Mouse (Mus musculus): Measurements from ENCODE around the gene Asnsd1. TPM values are rescaled to one million over a fixed set of nuclear protein-coding genes. Genes with fewer than 3 reads are reported as not detected.

Gene Asnsd1
- polyA plus RNA-seq (2017; shearing (Covaris generic)): 10 to 100 TPM; 58.6 to 71.3 TPM

DNA sequence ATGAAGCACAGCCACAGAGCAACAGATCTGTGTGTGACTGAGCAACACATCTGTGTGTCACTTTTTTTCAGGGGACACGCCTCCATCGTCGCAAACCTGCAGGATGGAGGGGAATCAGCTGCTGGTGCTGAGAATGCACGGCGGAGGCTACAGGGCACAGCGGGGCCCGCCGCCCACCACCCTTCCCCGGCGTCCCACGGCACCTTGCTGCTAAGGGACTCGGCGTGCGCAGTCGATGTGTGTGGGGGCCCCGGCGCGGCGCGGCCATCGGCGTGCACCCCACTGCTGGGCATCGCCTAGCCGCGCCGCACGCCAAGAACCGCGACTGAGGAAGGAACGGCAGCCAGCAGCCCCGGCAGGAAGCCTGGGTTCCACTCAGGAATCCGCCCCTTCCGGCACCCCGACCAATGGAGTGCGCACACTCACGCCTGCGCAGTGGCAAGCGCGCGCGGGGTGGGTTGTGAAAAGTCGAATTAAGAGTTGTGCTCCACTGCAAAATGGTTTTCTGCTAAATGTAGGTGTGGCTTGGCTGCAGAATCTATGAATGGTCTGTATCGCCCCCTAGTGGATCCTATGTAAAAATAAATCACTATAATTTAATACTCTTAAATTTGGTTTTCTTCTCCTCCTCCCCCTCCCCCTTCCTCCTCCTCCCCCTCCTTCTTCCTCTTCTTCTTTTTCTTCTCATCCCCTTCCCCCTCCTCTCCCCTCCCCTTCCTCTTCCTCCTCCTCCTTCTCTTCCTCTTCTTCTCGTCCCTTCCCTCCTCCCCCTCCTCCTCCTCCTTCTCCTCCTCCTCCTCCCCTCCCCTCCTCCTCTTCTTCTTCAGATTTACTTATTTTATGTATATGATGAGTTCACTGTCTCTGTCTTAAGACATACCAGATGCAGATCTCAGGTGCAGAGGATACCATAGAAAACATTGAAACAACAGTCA is at the start of gene Asnsd1, which contains the start of the genes Asdurf and Gm28551:
Asnsd1 (minus strand) TSS at position 426 of the 935 bp plus-strand sequence.
Asdurf (minus strand) TSS at position 293 of the 935 bp plus-strand sequence.
Gm28551 (minus strand) TSS at position 341 of the 935 bp plus-strand sequence.

DNA sequence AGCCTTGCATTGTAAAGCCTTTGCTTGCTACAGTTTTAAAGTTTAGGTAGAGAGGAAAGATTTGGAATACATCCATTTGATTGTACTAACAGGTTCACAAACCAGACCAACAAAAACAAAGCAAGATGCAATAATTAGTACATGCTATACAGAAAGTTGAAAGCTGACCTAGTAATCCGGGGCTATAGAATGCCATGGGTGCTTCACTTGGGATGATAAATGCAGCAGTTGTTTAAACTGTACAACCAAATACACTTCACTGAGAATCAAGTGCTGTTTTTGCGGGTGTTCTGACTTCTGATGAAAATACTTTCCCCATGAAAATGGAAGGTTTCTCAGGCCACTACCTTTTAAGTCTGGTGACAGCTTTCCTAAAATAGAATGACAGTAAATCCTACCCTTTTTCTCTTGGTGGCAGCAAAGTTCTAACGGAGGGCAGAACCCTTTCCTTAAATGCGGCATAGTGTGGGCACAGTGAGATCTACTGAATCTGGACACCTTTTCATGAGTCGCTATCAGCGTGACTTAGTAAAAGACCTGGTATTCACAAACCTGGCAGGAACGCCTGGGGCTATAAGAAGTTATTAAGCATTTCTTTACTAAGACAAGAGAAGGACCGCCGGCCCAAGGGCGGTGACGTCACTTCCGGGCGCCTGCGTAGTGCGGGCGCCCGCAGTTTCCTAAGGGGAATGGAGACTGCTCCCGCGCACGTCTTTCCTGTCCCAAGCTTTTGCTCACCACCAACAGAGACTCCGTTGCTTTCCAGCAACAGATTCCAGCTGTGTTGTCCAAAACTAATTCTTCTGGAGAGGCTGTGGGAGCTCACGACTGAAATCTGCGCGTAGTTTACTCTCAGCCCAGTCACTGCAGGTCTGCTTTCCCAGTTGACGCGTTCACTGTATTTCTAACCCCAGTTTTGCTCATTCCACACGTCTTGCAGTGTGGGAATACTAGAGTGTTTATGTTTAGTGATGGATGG is 39.3 kb downstream of the Asnsd1 start, which contains the start of gene Osgepl1:
Osgepl1 (plus strand) TSS at position 636 of the 979 bp plus-strand sequence.

DNA sequence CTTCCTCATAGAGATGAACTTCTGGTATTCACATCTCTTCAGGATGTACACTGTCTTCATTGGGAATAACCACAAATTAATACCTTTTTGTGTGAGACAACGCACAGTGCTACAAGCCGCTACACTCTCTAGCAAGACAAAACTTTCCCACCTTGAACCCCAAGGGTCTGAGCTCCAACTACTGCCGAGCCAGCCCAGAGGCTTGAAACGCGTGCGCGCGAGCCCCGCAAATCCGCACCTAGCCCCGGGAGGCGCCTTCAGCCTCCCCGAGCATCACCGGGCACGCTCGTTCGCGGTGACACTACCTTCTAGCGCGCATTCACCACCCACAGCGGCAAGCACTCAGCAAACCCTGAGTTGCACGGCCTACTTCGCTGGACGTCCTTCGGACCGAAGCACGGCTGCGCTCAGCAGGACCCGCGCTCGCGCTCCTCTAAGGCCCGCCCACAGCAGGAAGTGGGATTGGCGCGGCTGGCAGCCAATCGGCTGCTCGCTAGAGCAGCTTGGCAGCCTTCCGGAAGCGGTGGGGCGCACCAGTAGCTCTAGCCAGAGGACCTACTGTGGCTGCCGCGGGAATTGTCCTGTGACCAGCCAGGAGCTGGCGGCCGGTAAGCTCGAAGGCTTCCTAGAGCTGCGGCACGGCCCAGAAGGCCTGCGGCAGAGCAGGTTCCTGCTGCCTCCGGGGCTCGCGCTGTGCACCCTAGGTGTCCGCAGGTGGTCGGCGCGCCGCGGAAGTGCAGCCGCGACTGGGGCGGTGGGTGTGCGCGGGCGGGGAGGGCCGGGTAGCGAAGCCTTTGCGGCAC is 55.8 kb downstream of the Asnsd1 start, which contains the start of the genes Pms1, Ormdl1 and Gm28778:
Pms1 (minus strand) TSS at position 438 of the 803 bp plus-strand sequence.
Ormdl1 (plus strand) TSS at position 515 of the 803 bp plus-strand sequence.
Gm28778 (plus strand) TSS at position 531 of the 803 bp plus-strand sequence.

Other genes with a start within 250 kb of the Asnsd1 start
- gene 1700019A02Rik, start 165.1 kb downstream of the Asnsd1 start, polyA plus RNA-seq (2017; shearing (Covaris generic)): not detected
- gene Pms1, start 55.7 kb downstream of the Asnsd1 start, polyA plus RNA-seq (2017; shearing (Covaris generic)): 10 to 100 TPM; 13.7 to 26.6 TPM
- 10 to 100 TPM; 64.7 to 76.4 TPM for gene Ormdl1, start 55.7 kb downstream of the Asnsd1 start, polyA plus RNA-seq (2017; shearing (Covaris generic))
- gene Gm28778, start 55.6 kb downstream of the Asnsd1 start, polyA plus RNA-seq (2017; shearing (Covaris generic)): 1 to 10 TPM in 1 of 2 experiments, not detected in 1; 1.1 TPM
- 10 to 100 TPM in 1 of 2 experiments, 1 to 10 TPM in 1; 7.6 to 15.3 TPM for gene Osgepl1, start 39.1 kb downstream of the Asnsd1 start, polyA plus RNA-seq (2017; shearing (Covaris generic))
- gene Asdurf, start 133 bp downstream of the Asnsd1 start, polyA plus RNA-seq (2017; shearing (Covaris generic)): not detected
- gene Gm28551, start 85 bp downstream of the Asnsd1 start, polyA plus RNA-seq (2017; shearing (Covaris generic)): under 1 TPM; 0.06 to 0.14 TPM

All from activated CD4-positive, CD25-positive, alpha-beta regulatory T cell (primary cell).